Mouse (Mus musculus) adrenal gland, postnatal 25 days (tissue): Measurements from ENCODE around the gene 9130213A22Rik. TPM values are rescaled to one million over a fixed set of nuclear protein-coding genes. Genes with fewer than 3 reads are reported as not detected.

Experiments used
- DNase-seq: peaks from one replicate; pipeline ENCODE4 v3.0.0; 2021; ENCODE audit warnings: mixed read lengths
- total RNA-seq: library from RNA; stranded (reverse); gene quantifications from 2 replicates; pipeline ENCODE4 v1.2.3, GENCODE M21; 2021

The 9130213A22Rik gene
- total RNA-seq, 1 experiment from 2014 or later: 1.6 TPM

DNA sequence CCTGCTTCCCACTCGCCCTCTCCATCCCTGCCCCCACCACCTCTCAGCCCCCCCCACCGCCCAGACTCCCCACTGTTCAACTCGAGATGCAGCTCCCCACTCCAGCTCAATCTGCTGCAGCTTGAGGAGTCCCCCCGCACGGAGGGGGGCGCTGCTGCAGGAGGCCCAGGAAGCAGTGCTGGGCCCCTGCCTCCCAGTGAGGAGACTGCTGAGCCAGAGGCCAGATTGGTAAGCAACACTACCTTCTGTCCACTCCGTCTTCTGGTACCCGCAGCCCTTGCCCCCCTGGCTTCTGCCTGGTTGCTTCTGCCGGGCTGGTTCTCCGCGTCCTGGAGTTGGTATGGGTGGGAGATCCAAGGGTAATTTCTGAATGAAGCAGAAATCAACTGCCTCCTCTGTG lies 15.5 kb downstream of the 9130213A22Rik start:
- DNase-seq: no peak

DNA sequence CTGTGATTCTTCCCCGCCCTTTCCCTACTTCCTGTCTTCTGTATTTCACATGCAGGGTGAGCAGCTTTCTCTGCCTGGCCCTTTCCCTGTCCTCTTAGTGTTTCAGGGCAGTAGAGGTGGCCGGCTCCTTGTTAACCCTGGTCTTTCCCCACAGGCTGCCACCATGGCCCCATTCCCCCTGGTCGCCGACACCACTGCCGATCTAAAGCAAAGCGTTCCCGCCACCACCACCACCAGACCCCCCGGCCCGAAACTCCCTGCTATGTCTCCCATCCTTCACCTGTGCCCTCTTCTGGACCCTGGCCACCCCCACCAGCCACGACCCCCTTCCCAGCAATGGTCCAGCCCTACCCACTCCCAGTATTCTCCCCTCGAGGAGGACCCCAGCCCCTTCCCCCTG lies 16.1 kb downstream of the 9130213A22Rik start:
- DNase-seq: no peak

DNA sequence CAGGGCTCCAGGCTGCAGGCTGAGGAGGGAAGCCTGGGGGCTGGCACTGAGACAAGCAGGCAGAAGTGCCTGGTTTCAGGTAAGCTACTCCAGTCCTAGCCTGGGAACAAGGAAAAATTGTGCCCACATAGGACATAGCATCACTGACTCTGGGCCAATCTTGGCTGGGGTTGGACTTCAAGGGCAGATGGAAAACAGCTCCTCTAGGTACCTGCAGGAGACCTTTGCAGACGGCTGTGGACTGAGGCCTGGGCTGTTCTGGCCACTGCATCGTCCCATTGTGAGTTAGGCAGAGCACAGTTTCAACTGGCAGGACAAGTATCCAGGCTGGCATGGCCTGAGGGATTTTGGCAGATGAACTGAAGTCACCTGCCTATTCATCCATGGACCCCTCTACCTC lies 16.6 kb downstream of the 9130213A22Rik start:
- DNase-seq: no peak

DNA sequence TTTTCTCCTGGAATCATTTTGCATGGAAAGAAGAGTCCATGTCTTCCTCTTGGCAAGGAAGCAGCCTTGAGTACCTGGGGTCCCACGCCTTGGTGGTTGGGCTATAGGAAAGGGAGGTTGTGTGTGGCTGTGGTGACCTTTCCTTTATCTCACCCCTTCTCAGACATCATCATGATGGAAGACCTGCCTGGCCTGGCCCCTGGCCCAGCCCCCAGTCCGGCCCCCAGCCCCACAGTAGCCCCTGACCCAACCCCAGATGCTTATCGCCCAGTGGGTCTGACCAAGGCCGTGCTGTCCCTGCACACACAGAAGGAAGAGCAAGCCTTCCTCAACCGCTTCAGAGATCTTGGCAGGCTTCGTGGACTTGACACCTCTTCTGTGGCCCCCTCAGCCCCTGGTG lies 17.2 kb downstream of the 9130213A22Rik start:
- no peak for DNase-seq

DNA sequence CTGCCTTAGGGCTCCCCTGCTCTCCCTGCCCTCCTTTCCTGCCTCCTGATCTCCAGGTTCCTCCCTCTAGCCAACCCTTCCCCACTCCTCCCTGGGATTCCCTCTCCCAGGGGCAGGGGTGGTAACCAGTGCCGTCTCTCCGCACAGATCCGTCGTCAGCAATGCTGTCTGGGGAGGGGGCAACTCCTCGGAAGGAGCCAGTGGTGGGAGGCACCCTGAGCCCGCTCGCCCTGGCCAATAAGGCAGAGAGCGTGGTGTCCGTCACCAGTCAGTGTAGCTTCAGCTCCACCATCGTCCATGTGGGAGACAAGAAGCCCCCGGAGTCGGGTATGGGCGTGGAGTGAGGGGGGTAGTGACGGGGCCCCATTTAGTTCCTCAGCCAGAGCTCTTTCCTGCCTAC lies 17.9 kb downstream of the 9130213A22Rik start:
- no peak for DNase-seq

DNA sequence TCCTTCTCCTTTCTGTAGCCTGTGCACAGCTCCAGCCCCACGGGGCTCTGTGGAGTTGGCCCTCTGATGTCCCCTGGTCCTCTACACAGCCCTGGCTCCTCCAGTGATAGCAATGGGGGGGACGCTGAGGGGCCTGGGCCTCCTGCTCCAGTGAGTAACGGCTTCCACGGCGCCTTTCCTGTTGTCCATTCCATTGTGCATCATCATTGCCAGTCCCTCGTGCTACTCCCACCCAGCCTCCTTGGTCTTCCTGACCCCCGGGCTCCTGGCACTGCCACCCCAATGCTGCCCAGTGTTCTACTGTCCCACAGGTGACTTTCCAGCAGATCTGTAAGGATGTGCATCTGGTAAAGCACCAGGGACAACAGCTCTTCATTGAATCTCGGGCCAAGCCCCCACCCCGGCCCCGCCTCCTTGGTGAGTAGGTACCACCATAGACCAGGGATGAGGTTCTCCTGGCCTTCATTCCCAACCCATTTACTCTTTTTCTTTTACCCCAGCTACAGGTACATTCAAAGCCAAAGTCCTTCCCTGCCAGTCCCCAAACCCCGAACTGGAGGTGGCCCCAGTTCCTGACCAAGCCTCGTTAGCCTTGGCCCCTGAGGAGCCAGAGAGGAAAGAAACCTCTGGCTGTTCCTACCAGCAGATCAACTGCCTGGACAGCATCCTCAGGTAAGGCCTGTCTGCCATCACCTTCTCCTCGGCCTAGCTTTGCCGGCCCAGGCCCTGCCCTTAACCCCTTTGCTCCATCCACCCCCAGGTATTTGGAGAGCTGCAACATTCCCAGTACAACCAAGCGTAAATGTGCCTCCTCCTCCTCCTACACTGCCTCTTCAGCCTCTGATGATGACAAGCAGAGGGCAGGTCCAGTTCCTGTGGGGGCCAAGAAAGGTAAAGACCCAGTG lies 18.6 kb downstream of the 9130213A22Rik start:
- DNase-seq: no peak

DNA sequence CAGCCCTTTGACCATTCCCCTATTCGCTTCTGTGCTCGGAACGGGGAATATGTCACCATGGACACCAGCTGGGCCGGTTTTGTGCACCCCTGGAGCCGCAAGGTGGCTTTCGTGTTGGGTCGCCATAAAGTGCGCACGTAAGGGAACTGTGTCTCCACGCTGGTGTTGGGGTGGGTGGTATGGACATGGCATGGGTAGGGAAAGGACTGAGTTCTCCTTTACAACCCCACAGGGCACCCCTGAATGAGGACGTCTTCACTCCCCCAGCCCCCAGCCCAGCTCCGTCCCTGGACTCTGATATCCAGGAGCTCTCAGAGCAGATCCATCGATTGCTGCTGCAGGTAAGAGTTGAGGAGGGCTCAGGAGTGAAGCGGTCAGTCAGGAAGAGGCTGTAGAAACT lies 19.3 kb downstream of the 9130213A22Rik start:
- no peak for DNase-seq

DNA sequence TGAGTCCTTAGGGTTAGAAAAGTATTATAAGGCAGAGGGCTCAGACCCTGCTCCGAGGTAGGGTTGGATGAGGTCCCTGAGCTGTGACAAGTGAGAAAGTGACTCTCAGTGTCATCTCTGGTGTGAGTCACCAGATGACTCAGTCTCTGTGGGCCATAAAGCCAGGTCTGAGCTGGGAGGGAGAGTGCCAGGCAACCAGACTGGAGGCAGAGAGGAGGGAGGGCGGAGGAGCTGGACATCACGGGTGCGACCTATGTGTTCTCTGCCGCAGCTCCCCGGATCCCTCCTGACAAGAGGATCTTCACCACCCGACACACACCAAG lies 20.0 kb downstream of the 9130213A22Rik start:
- DNase-seq: no peak

DNA sequence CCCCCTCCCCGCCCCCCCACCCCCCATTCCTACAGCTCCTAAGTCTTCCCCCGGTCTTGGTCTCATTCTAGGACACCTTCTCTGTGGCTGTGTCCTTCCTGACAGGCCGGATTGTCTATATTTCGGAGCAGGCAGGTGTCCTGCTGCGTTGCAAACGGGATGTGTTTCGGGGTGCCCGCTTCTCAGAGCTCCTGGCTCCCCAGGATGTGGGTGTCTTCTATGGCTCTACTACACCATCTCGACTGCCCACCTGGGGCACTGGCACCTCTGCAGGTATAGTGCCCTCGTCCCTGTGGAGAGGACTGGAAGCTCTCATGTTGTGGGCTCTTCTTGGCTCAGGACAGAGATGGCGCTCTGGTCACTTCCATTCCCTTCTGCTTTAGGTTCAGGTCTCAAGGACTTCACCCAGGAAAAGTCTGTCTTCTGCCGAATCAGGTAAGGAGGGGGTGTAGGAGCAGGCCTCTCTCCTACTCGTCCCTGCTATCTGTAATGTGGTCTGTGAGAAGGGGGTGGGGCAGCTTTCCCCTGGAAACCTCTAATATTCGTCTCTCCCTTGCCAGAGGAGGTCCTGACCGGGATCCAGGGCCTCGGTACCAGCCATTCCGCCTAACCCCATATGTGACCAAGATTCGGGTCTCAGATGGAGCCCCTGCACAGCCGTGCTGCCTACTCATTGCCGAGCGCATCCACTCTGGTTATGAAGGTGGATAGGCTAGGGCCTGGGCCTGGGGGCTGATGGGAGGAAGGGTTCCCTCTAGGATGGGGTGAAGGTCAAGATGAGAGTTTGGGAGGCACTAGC lies 20.6 kb downstream of the 9130213A22Rik start:
- no peak for DNase-seq

DNA sequence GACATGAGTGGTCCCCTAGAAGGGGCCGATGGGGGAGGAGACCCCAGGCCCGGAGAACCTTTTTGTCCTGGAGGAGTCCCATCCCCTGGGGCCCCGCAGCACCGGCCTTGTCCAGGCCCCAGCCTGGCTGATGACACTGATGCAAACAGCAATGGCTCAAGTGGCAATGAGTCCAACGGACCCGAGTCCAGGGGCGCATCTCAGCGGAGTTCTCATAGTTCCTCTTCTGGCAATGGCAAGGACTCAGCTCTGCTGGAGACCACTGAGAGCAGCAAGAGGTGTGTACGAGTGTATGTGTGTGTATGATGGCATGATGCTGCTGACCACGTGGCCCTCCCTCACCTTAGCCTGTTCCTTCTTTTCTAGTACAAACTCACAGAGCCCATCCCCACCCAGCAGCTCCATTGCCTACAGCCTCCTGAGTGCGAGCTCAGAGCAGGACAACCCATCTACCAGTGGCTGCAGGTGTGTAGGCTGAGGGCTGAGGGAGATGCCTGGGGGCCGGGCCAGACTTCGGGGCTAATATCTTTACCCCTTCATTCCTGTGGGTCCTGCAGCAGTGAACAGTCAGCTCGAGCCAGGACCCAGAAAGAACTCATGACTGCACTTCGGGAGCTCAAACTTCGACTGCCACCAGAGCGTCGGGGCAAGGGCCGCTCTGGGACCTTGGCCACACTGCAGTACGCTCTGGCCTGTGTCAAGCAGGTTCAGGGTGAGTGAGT lies 21.6 kb downstream of the 9130213A22Rik start:
- no peak for DNase-seq

DNA sequence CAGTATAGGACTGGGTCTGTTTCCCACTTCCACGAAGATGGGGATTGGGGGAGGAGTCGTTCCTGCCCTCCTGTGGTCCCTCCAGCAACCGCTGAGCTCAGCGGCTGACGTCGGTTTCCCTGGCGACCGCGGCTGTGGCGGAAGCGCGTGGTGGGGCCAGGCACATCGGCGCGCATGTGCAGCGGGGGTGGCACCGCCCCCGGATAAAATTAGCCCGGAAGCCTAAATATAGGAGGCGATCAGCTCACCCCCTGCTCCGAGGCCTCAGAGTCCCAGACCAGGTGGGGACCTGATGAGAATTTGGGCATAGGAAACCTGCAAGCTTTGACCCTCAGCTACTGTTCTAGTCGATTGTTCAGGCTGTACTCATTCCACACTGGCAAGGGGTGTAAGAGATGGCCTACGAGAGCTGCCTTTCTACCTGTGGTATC lies 22.5 kb downstream of the 9130213A22Rik start:
- DNase-seq: peak; percentile 96

DNA sequence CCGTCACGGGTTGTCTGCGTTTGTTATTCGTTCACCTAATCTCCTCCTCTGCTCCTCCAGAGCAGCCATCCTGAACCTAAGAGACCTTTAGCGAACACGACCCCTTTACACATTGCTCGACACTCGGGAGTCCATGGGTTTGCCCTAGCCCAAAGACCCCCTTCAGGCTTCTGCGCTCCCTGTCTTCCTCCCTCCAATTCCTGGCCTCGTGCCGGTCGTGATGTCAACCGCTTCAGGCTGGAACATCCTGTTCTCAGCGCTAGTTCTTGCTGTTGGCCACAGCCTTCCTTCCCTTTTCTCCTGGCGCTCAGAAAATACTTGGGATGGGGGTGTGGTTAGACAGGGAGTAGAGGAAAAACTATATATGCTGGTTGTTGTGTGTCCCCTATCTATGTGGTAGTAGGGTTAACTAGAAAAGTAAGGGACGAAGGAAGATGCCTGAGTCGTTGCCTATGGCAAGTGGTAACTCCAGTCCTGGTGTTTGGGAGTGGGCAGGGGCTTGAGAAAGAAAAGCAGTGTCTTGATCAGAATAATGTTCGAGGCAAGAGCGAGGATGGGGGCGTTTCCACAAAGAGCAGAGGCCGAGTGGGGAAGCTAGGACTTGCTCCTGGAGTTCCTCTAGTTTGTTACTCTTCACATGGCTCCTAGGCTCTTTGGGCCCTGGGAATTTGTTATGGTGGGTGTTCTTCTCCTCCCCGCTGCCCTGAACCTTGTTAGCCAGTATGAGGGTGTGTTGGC lies 23.0 kb downstream of the 9130213A22Rik start:
- peak; percentile 76 for DNase-seq

DNA sequence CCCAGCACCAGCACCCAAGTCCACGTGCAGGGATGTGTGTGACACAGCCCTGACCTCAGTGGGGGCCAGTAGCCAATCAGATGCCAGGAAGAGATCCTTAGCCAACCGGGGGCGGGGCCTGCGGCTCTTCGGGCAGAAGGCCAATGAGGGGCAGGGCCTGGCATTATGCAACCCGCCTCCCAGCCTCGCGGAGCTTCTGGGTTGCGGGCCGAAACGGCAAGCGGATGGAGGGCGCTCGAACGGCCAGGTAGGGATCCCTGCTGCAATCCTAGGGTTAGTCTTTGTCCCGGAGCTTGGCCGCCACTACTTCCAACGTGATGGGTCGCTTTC lies 23.7 kb downstream of the 9130213A22Rik start:
- DNase-seq: peak; percentile 98

DNA sequence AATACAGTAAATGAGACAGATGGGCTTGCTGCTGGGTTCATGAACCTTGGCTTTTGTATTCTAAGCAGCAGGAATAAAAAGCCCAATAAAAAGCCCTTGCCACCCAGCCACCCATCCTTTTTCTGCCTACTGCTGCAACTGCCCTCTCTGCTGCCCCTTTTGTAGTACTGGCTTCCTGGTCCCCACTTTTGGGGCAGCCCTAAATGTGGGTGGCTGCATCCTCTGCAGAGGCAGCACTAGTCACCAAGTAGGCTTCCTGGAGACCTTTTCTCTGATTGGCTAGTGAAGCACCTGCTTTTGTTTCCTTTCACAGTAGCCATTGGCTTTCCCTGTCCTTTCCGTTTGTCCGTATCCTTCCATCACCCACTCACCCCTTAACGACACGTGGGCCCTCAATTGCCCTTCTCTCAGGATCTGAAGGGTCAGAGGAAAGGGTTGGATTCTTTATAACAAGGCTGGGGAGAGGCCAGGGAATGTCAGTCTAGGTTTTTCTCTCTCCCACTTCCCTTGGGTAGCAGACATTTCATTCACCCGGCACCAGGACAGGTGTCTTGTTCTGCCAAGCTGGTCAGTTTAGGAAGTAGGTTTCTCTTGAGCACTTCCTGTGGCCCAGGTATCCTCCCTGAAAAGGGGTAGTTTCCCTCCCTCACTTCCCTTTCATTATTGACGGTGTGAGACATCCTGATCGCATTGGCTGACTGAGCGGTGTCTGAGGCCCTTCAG lies 24.2 kb downstream of the 9130213A22Rik start:
- DNase-seq: no peak

DNA sequence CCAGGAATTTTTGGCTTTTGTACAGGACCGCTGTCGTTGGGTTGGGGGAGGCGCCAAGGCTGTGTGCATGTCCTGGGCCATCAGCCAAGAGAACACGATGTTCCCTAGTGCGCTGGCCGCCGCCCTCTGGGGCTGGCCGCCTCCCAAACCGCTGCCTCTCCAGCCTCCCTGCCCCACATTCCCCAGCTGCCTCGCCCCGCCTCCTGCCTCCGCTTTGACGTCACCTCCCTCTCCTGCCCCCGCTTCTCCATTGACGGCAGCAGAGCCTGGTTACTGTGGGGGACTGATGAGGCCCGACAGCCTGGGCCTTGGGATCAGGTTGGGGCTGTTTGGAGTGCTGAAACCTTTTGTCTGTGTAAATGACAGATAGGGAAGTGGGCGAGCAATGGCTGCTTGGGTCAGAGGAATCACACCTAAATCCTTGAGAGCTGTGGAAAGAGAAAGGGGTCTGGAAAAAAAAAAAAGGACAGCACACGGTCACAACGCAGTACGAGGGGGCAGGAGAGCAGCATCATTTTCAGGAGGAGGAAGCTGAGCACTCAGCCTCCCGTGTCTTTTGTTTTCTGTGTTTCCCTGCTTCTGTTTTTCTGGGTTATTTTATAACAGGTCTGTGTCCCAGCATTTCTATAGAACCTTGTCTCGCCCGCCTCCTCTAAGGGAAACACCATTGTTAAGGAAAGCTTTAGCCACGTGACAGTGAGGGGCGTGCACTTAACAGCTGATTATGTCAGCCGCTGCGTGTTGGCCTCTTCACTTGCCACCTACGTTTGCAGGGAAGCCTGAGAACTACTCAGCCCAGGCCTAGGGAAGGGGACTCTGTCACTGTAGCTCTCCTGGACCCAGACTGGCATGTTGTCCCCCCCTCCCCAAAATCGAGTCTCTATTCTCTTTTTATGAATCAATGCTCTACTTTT lies 25.1 kb downstream of the 9130213A22Rik start:
- peak; percentile 99 for DNase-seq

DNA sequence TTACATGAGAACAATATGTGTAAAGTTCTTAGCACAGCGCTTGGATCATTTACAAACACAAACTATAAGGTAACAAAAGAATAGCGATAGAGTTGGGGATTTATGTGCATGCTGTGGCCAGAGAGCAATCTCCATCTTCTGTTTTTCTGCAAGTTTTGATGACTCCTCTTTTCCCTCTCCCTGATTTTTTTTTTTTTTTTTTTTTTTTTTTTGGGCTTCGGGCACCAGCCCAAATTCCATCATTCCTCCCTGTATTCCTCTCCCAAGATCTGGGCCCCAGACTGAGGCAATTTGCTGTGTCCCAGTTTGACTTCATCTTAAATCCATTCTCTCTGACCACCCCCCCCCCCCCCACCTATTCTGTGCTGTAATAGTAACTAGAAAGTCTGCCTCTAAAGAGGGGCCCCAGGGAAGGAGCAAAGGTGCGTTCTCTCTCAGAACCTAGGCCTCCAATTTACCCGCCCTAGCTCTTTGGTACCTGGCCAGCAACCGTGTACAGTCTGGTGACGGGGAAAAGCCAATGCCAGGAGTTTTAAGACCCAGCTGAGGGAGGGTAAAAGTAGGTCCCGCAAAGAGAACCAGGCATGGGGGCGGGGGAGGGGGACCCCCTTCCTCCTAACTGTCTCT lies 25.9 kb downstream of the 9130213A22Rik start:
- DNase-seq: no peak

DNA sequence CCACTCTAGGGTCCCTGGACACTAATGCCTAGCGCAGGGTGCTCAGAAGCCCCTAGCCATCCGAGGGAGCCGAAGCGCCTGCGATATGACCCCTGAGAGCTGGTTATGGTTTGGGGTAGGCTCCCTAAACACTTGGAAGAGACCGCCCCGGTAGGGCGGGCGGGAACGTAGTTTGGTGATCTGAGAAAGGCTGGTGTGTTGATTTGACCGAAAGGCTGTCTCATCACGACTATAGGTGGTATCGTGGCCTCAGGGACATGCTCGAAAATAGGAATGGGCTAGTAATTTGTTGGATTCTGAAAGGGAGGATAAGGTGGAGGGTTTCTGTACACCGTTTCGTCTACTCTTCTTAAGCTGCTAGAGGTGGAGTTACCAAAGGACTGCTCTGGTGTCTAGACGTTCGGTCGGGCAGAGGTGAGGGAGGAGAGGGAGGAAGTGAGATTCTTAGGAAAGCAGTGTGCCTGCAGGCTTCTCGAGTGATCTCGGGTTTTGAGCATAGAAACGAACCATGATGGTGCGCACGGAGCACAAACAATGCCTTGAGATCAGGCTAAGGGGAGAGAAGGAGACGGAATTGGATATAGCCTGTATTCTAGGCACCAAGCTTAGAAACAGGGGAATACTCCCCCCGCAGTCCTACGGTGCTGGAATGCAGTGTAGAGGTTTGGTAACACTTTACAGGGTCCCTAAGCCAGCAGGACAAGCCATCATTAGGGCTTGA lies 26.7 kb downstream of the 9130213A22Rik start:
- DNase-seq: no peak

DNA sequence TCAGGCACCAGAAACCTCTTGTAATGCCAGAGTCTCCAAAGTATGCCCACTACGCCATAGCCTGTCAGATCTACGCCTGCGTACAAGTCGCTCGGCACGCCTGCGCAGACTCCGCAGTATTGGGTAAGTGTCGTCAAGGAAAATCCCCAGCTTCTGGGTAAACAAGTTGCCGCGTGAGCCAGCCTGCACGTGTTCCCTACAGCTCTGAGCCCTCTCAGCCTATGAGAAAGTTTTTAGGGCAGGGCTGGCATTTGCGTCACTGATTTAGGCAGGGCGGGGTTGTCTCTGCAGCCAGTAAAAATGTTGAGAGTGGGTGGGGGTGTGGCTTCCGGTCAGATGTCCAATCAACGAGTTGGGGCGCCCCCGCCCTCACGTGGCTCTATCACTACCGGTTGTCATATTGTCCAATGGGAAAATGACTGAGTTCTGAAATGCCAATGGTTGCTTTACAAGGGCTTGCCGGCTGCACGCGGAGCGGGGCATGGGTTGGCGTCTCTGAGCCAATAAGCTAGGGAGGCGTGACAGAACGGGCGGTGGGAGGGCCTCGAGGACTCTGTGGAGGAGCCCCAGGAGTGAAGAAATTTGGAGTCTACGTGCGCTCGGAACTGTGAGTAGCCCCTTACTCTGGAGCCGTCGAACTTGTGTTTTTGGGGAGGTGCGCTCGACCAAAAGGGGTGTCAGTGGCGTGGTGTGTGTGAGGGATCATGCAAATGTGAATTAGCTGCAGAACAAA lies 27.5 kb downstream of the 9130213A22Rik start, which contains the start of gene Per1:
TSS of gene Per1 (plus strand) at position 521 of the 733 bp plus-strand sequence.
- peak; percentile 96 for DNase-seq
